Comparison of ENCODE assay signal across 14 mouse cellular contexts in genomic region chr7:117310586-117311200, GRCm38 (mm10).
DNase-seq lines count a peak whose midpoint lies in the region; ATAC-seq and TF ChIP-seq lines count a peak whose summit lies in the region.
"Had no signal": no experiment of that assay in that cellular context is flagged by ENCODE, and none has a peak within 500 bp of the region (broad histone marks: within the 10 kb centered on the region; RNA-seq: fewer than 3 reads in every experiment).

No protein-coding gene starts in this region.

- H3K36me3 ChIP-seq in myocyte (ENCODE audit: control insufficient read depth, insufficient read depth) = no peaks in the 10 kb centered on the region
- no peaks in the 10 kb centered on the region for H3K36me3 ChIP-seq in forebrain, embryonic 12.5 days (replicated peaks)
- H3K36me3 ChIP-seq: embryonic facial prominence, embryonic 12.5 days; hindbrain, embryonic 10.5 days had no signal

- H3K4me3 ChIP-seq in myocyte = no peak overlapping the region
- H3K4me3 ChIP-seq in forebrain, embryonic 12.5 days (replicated peaks) = no peak overlapping the region
- H3K4me3 ChIP-seq: embryonic facial prominence, embryonic 12.5 days; hindbrain, embryonic 10.5 days had no signal

- no peak for ATAC-seq in forebrain, embryonic 12.5 days (ENCODE audit: low FRiP score)

- WGBS in forebrain, embryonic 12.5 days = 92% methylated on average over 2 of the region's 2 CpGs

- H3ac ChIP-seq in myocyte (ENCODE audit: control insufficient read depth, insufficient read length) = no peak overlapping the region

- H3K27ac ChIP-seq in forebrain, embryonic 12.5 days = no peak overlapping the region
- H3K27ac ChIP-seq: embryonic facial prominence, embryonic 12.5 days; hindbrain, embryonic 10.5 days; liver, embryonic 14.5 days had no signal

- H3K4me2 ChIP-seq in myocyte (ENCODE audit: low read depth) = no peak overlapping the region
- no peak overlapping the region for H3K4me2 ChIP-seq in forebrain, embryonic 12.5 days
- H3K4me2 ChIP-seq: embryonic facial prominence, embryonic 12.5 days had no signal

- H3K4me1 ChIP-seq in forebrain, embryonic 12.5 days = no peaks in the 10 kb centered on the region
- H3K4me1 ChIP-seq: embryonic facial prominence, embryonic 12.5 days had no signal

- no peak for TF ChIP-seq POLR2A in myocyte (IDR thresholded peaks at IDR 0.05; ENCODE audit: insufficient read length, low read depth)

- no peaks in the 10 kb centered on the region for H3K9me3 ChIP-seq in forebrain, embryonic 12.5 days
- H3K9me3 ChIP-seq: embryonic facial prominence, embryonic 12.5 days; hindbrain, embryonic 10.5 days had no signal

- no peak overlapping the region for H3K9ac ChIP-seq in forebrain, embryonic 12.5 days
- H3K9ac ChIP-seq: embryonic facial prominence, embryonic 12.5 days; liver, embryonic 14.5 days had no signal

- DNase-seq in adrenal gland, adult 2 months = peak; percentile 62
- no peak for DNase-seq in adrenal gland, adult 18-20 months (ENCODE audit: low spot score in 2 of 2)
- DNase-seq in right cerebral cortex, adult 18-20 months = peak; percentile 8
- no peak for DNase-seq in right cerebral cortex, postnatal 4 days
- peak; percentile 22 for DNase-seq in gastrocnemius, postnatal 10 days
- DNase-seq in kidney, postnatal 36 days = no peak
- DNase-seq: cerebellum, adult 18-20 months; kidney, adult 11 months; spleen, adult 18-20 months had no signal

- no peaks in the 10 kb centered on the region for H3K79me2 ChIP-seq in myocyte (ENCODE audit: control insufficient read depth, insufficient read depth)

- no peaks in the 10 kb centered on the region for H3K27me3 ChIP-seq in myocyte (ENCODE audit: control insufficient read depth, insufficient read depth, insufficient read length)
- H3K27me3 ChIP-seq in forebrain, embryonic 12.5 days = no peaks in the 10 kb centered on the region
- H3K27me3 ChIP-seq: embryonic facial prominence, embryonic 12.5 days had no signal

TF ChIP-seq in myocyte, 11 proteins besides CTCF, POLR2A, EP300 and RAD21:
- no peak for TF ChIP-seq MYOG (IDR thresholded peaks at IDR 0.05; ENCODE audit: control insufficient read depth in 1 of 3, insufficient read depth in 1 of 3, insufficient read length in 2 of 3, low read depth in 2 of 3)
- peak; percentile 62; the same call in 1 of the 2 replicates for TF ChIP-seq CEBPB (IDR thresholded peaks at IDR 0.05; ENCODE audit: insufficient read depth, poor library complexity, severe bottlenecking)
TF ChIP-seq in myocyte: peak in this region for 1.

Comparison
In these comparisons a context has a peak if more than half of its experiments do, and no peak if none do; other contexts are left out.
1. DNase-seq: peak in adrenal gland, adult 2 months (single experiment), right cerebral cortex, adult 18-20 months (single experiment) and gastrocnemius, postnatal 10 days (single experiment); none in adrenal gland, adult 18-20 months (0 of 2), right cerebral cortex, postnatal 4 days (single experiment) and kidney, postnatal 36 days (0 of 2).